Mouse (Mus musculus) embryonic fibroblast, embryonic 13.5 days (primary cell): ENCODE measurements around the gene Ipo7.

Source experiments
- CTCF ChIP-seq: IDR thresholded peaks from 2 replicates; pipeline ENCODE4 v1.5.1; 2011; ENCODE audit warnings: mild to moderate bottlenecking, control low read depth, low read length, moderate library complexity, borderline replicate concordance; ENCODE audit not compliant: insufficient read depth
- POLR2A ChIP-seq: IDR thresholded peaks from 2 replicates; pipeline ENCODE4 v1.6.1; 2011; ENCODE audit warnings: low read depth, mild to moderate bottlenecking, control low read depth, low read length, moderate library complexity

- TF ChIP-seq POLR2A (peak; percentile 7; the same call in 1 of the 2 replicates), CTCF (no peak)
Measured at GRCm38 (mm10) chr7:110061199-110061751, 43.2 kb downstream of the Ipo7 start, which contains the start of gene Zfp143.
